Mouse (Mus musculus) brain, embryonic 14.5 days (tissue): ENCODE results near the gene Lrfn3.

Experiments used
- CTCF ChIP-seq: fragments of 200-500 bp; IDR thresholded peaks from 2 replicates; pipeline ENCODE4 v1.5.1; 2012; ENCODE audit warnings: inconsistent platforms, mild to moderate bottlenecking, moderate library complexity, borderline replicate concordance; ENCODE audit not compliant: insufficient read depth, insufficient read length; ENCODE audit errors: extremely low read depth
- POLR2A ChIP-seq: fragments of 200-500 bp; IDR thresholded peaks from 2 replicates; pipeline ENCODE4 v1.6.1; 2012; ENCODE audit warnings: mild to moderate bottlenecking, inconsistent platforms, borderline replicate concordance; ENCODE audit not compliant: poor library complexity, insufficient read depth, insufficient read length, severe bottlenecking; ENCODE audit errors: extremely low read depth

GRCm38 (mm10) chr7:30399671-30400070 is 37.1 kb upstream of the Lrfn3 start:
- TF ChIP-seq CTCF (no peak), POLR2A (no peak)
